Mouse (Mus musculus): ENCODE measurements at regions not wholly inside any gene's neighbourhood (a gene's known extent, or its start where the extent isn't known, plus 50 kb on each side); places are given as distances from the start of the nearest gene placed in this dataset.
A peak's percentile ranks its signal among the peaks of the same experiment; 100 is the strongest.

- no peaks in the 10 kb centered on the region for H3K4me1 ChIP-seq (ENCODE audit: control insufficient read depth, insufficient read depth)
- ATAC-seq (ENCODE audit: insufficient read depth, low read depth) (no peak), DNase-seq (ENCODE audit: low spot score) (no peak)
- H3K4me2 ChIP-seq (ENCODE audit: low read depth, low read length): no peak overlapping the region
- WGBS: 77% methylated on average over 17 of the region's 17 CpGs
- H3K4me3 ChIP-seq (ENCODE audit: low read depth, low read length): no peak overlapping the region
- no peaks in the 10 kb centered on the region for H3K36me3 ChIP-seq (replicated peaks; ENCODE audit: control insufficient read depth, insufficient read depth, low read length)
- no peak for TF ChIP-seq EP300 (IDR thresholded peaks at IDR 0.05; ENCODE audit: low read depth)
- no peak for TF ChIP-seq CTCF (IDR thresholded peaks at IDR 0.05; ENCODE audit: low read depth)
- H3K27me3 ChIP-seq (ENCODE audit: control insufficient read depth, insufficient read depth, low read length): no peaks in the 10 kb centered on the region
- no peak overlapping the region for H3K9ac ChIP-seq (replicated peaks; ENCODE audit: low read depth, low read length)
- H3K9me3 ChIP-seq (replicated peaks; ENCODE audit: control insufficient read depth, low read length): no peaks in the 10 kb centered on the region
- H3K27ac ChIP-seq (ENCODE audit: low read depth): no peak overlapping the region
Measured at GRCm38 (mm10) chr14:79878285-79879019, 105.4 kb upstream of the Olfm4 start.

GRCm38 (mm10) chr14:79873062-79873461 is 102.0 kb upstream of the Pcdh8 start:
- TF ChIP-seq CTCF (IDR thresholded peaks at IDR 0.05; ENCODE audit: low read depth) (no peak), EP300 (IDR thresholded peaks at IDR 0.05; ENCODE audit: low read depth) (no peak)
- 39% methylated on average over 13 of the region's 13 CpGs for WGBS
- ATAC-seq (ENCODE audit: insufficient read depth, low read depth) (peak; percentile 27), DNase-seq (ENCODE audit: low spot score) (no peak)
- H3K4me2 ChIP-seq (ENCODE audit: low read depth, low read length): no peak overlapping the region
- no peak overlapping the region for H3K4me3 ChIP-seq (ENCODE audit: low read depth, low read length)
- no peaks in the 10 kb centered on the region for H3K4me1 ChIP-seq (ENCODE audit: control insufficient read depth, insufficient read depth)
- no peaks in the 10 kb centered on the region for H3K36me3 ChIP-seq (replicated peaks; ENCODE audit: control insufficient read depth, insufficient read depth, low read length)
- no peaks in the 10 kb centered on the region for H3K9me3 ChIP-seq (replicated peaks; ENCODE audit: control insufficient read depth, low read length)
- no peak overlapping the region for H3K9ac ChIP-seq (replicated peaks; ENCODE audit: low read depth, low read length)
- H3K27ac ChIP-seq (ENCODE audit: low read depth): no peak overlapping the region
- no peaks in the 10 kb centered on the region for H3K27me3 ChIP-seq (ENCODE audit: control insufficient read depth, insufficient read depth, low read length)

GRCm38 (mm10) chr14:79872430-79872829 is 101.3 kb upstream of the Pcdh8 start:
- WGBS: 9% methylated on average over 1 of the region's 1 CpGs
- no peaks in the 10 kb centered on the region for H3K27me3 ChIP-seq (ENCODE audit: control insufficient read depth, insufficient read depth, low read length)
- TF ChIP-seq EP300 (IDR thresholded peaks at IDR 0.05; ENCODE audit: low read depth) (no peak), CTCF (IDR thresholded peaks at IDR 0.05; ENCODE audit: low read depth) (no peak)
- H3K4me1 ChIP-seq (ENCODE audit: control insufficient read depth, insufficient read depth): no peaks in the 10 kb centered on the region
- H3K4me2 ChIP-seq (ENCODE audit: low read depth, low read length): no peak overlapping the region
- no peak for ATAC-seq (ENCODE audit: insufficient read depth, low read depth)
- no peaks in the 10 kb centered on the region for H3K36me3 ChIP-seq (replicated peaks; ENCODE audit: control insufficient read depth, insufficient read depth, low read length)
- no peak overlapping the region for H3K27ac ChIP-seq (ENCODE audit: low read depth)
- no peaks in the 10 kb centered on the region for H3K9me3 ChIP-seq (replicated peaks; ENCODE audit: control insufficient read depth, low read length)
- H3K9ac ChIP-seq (replicated peaks; ENCODE audit: low read depth, low read length): no peak overlapping the region
- no peak for DNase-seq (ENCODE audit: low spot score)
- no peak overlapping the region for H3K4me3 ChIP-seq (ENCODE audit: low read depth, low read length)

GRCm38 (mm10) chr14:79869325-79869724 is 98.2 kb upstream of the Pcdh8 start:
- no peak for DNase-seq (ENCODE audit: low spot score)
- no peak for ATAC-seq (ENCODE audit: insufficient read depth, low read depth)
- H3K4me1 ChIP-seq (ENCODE audit: control insufficient read depth, insufficient read depth): no peaks in the 10 kb centered on the region
- no peak overlapping the region for H3K27ac ChIP-seq (ENCODE audit: low read depth)
- H3K9ac ChIP-seq (replicated peaks; ENCODE audit: low read depth, low read length): no peak overlapping the region
- H3K4me2 ChIP-seq (ENCODE audit: low read depth, low read length): no peak overlapping the region
- 41% methylated on average over 1 of the region's 1 CpGs for WGBS
- H3K27me3 ChIP-seq (ENCODE audit: control insufficient read depth, insufficient read depth, low read length): no peaks in the 10 kb centered on the region
- no peak for TF ChIP-seq CTCF (IDR thresholded peaks at IDR 0.05; ENCODE audit: low read depth)
- TF ChIP-seq EP300 (IDR thresholded peaks at IDR 0.05; ENCODE audit: low read depth): no peak
- H3K4me3 ChIP-seq (ENCODE audit: low read depth, low read length): no peak overlapping the region
- H3K9me3 ChIP-seq (replicated peaks; ENCODE audit: control insufficient read depth, low read length): no peaks in the 10 kb centered on the region
- no peaks in the 10 kb centered on the region for H3K36me3 ChIP-seq (replicated peaks; ENCODE audit: control insufficient read depth, insufficient read depth, low read length)

GRCm38 (mm10) chr14:79856245-79856644 is 85.1 kb upstream of the Pcdh8 start:
- H3K4me2 ChIP-seq (ENCODE audit: low read depth, low read length): no peak overlapping the region
- no peaks in the 10 kb centered on the region for H3K4me1 ChIP-seq (ENCODE audit: control insufficient read depth, insufficient read depth)
- no peak overlapping the region for H3K27ac ChIP-seq (ENCODE audit: low read depth)
- whole genome bisulfite sequencing: 68% methylated on average over 7 of the region's 7 CpGs
- ATAC-seq (ENCODE audit: insufficient read depth, low read depth) (no peak), DNase-seq (ENCODE audit: low spot score) (no peak)
- no peaks in the 10 kb centered on the region for H3K27me3 ChIP-seq (ENCODE audit: control insufficient read depth, insufficient read depth, low read length)
- no peaks in the 10 kb centered on the region for H3K9me3 ChIP-seq (replicated peaks; ENCODE audit: control insufficient read depth, low read length)
- H3K9ac ChIP-seq (replicated peaks; ENCODE audit: low read depth, low read length): no peak overlapping the region
- TF ChIP-seq CTCF (IDR thresholded peaks at IDR 0.05; ENCODE audit: low read depth) (no peak), EP300 (IDR thresholded peaks at IDR 0.05; ENCODE audit: low read depth) (no peak)
- H3K4me3 ChIP-seq (ENCODE audit: low read depth, low read length): no peak overlapping the region
- H3K36me3 ChIP-seq (replicated peaks; ENCODE audit: control insufficient read depth, insufficient read depth, low read length): no peaks in the 10 kb centered on the region

GRCm38 (mm10) chr14:79854216-79854615 is 83.1 kb upstream of the Pcdh8 start:
- no peaks in the 10 kb centered on the region for H3K4me1 ChIP-seq (ENCODE audit: control insufficient read depth, insufficient read depth)
- 74% methylated on average over 5 of the region's 5 CpGs for WGBS
- no peak for TF ChIP-seq EP300 (IDR thresholded peaks at IDR 0.05; ENCODE audit: low read depth)
- no peaks in the 10 kb centered on the region for H3K27me3 ChIP-seq (ENCODE audit: control insufficient read depth, insufficient read depth, low read length)
- DNase-seq (ENCODE audit: low spot score) (no peak), ATAC-seq (ENCODE audit: insufficient read depth, low read depth) (no peak)
- no peak overlapping the region for H3K27ac ChIP-seq (ENCODE audit: low read depth)
- no peak overlapping the region for H3K9ac ChIP-seq (replicated peaks; ENCODE audit: low read depth, low read length)
- H3K4me2 ChIP-seq (ENCODE audit: low read depth, low read length): no peak overlapping the region
- no peak overlapping the region for H3K4me3 ChIP-seq (ENCODE audit: low read depth, low read length)
- H3K9me3 ChIP-seq (replicated peaks; ENCODE audit: control insufficient read depth, low read length): no peaks in the 10 kb centered on the region
- no peaks in the 10 kb centered on the region for H3K36me3 ChIP-seq (replicated peaks; ENCODE audit: control insufficient read depth, insufficient read depth, low read length)

All from heart, postnatal 0 days (tissue).